ENCODE assay signal across 24 mouse cellular contexts in genomic region chr10:85372108-85372507, GRCm38 (mm10). TPM values are rescaled to one million over a fixed set of nuclear protein-coding genes. Genes with fewer than 3 reads are reported as not detected.
DNase-seq lines count a peak whose midpoint lies in the region; ATAC-seq and TF ChIP-seq lines count a peak whose summit lies in the region.
"Had no signal": no experiment of that assay in that cellular context is flagged by ENCODE, and none has a peak within 500 bp of the region (broad histone marks: within the 10 kb centered on the region; RNA-seq: fewer than 3 reads in every experiment).

No protein-coding gene starts in this region.

- TF ChIP-seq CTCF in lung, postnatal 0 days (IDR thresholded peaks at IDR 0.05) = no peak
- TF ChIP-seq CTCF in stomach, postnatal 0 days (IDR thresholded peaks at IDR 0.05; ENCODE audit: low read depth) = no peak

- no peaks in the 10 kb centered on the region for H3K36me3 ChIP-seq in lung, postnatal 0 days (ENCODE audit: insufficient read depth, low read length)
- H3K36me3 ChIP-seq in stomach, postnatal 0 days (ENCODE audit: control insufficient read depth, insufficient read depth, low read length) = no peaks in the 10 kb centered on the region
- H3K36me3 ChIP-seq in embryonic facial prominence, embryonic 10.5 days (replicated peaks) = no peaks in the 10 kb centered on the region
- H3K36me3 ChIP-seq: embryonic facial prominence, embryonic 12.5 days; forebrain, embryonic 10.5 days; forebrain, embryonic 12.5 days; G1E had no signal

- H3K4me3 ChIP-seq in lung, postnatal 0 days (ENCODE audit: low read depth, low read length) = no peak overlapping the region
- H3K4me3 ChIP-seq in stomach, postnatal 0 days (ENCODE audit: low read depth, low read length) = no peak overlapping the region
- no peak overlapping the region for H3K4me3 ChIP-seq in embryonic facial prominence, embryonic 10.5 days
- H3K4me3 ChIP-seq: embryonic facial prominence, embryonic 12.5 days; forebrain, embryonic 10.5 days; forebrain, embryonic 12.5 days had no signal

- no peaks in the 10 kb centered on the region for H3K4me1 ChIP-seq in lung, postnatal 0 days (ENCODE audit: insufficient read depth, low read depth, low read length)
- no peaks in the 10 kb centered on the region for H3K4me1 ChIP-seq in stomach, postnatal 0 days (replicated peaks; ENCODE audit: control insufficient read depth, insufficient read depth)
- no peaks in the 10 kb centered on the region for H3K4me1 ChIP-seq in embryonic facial prominence, embryonic 10.5 days
- H3K4me1 ChIP-seq: embryonic facial prominence, embryonic 12.5 days; forebrain, embryonic 12.5 days had no signal

- 52% methylated on average over 4 of the region's 4 CpGs for WGBS in lung, postnatal 0 days
- 55% methylated on average over 4 of the region's 4 CpGs for WGBS in stomach, postnatal 0 days
- WGBS in embryonic facial prominence, embryonic 10.5 days = 76% methylated on average over 4 of the region's 4 CpGs

- no peak overlapping the region for H3K9ac ChIP-seq in lung, postnatal 0 days (replicated peaks; ENCODE audit: low read depth)
- no peak overlapping the region for H3K9ac ChIP-seq in stomach, postnatal 0 days (ENCODE audit: low read length)
- H3K9ac ChIP-seq: embryonic facial prominence, embryonic 12.5 days; forebrain, embryonic 12.5 days had no signal

- H3K4me2 ChIP-seq in lung, postnatal 0 days (replicated peaks; ENCODE audit: low read depth, low read length) = no peak overlapping the region
- H3K4me2 ChIP-seq in stomach, postnatal 0 days (replicated peaks; ENCODE audit: low read depth) = no peak overlapping the region
- H3K4me2 ChIP-seq: embryonic facial prominence, embryonic 12.5 days; forebrain, embryonic 12.5 days had no signal

- peak; percentile 38 for DNase-seq in lung, postnatal 0 days (ENCODE audit: low spot score)
- no peak for DNase-seq in lung, postnatal 25 days (ENCODE audit: low spot score)
- DNase-seq in NIH3T3 (ENCODE audit: low read depth) = peak; percentile 9
- DNase-seq in stomach, postnatal 0 days (ENCODE audit: low spot score) = no peak
- no peak for DNase-seq in embryonic facial prominence, embryonic 10.5 days (ENCODE audit: low spot score)
- DNase-seq: adrenal gland, adult 2 months; adrenal gland, postnatal 10 days; adrenal gland, postnatal 25 days; B cell, adult 2 months; cerebellum, adult 11 months; cerebellum, adult 18-20 months; cerebellum, adult 8-10 months; cerebellum, adult 9-11 months; cerebellum, postnatal 14 days; cerebellum, postnatal 36 days; embryo, embryonic 11 days had no signal

- H3K27me3 ChIP-seq in lung, postnatal 0 days (replicated peaks; ENCODE audit: insufficient read depth, low read length) = no peaks in the 10 kb centered on the region
- H3K27me3 ChIP-seq in stomach, postnatal 0 days (ENCODE audit: control insufficient read depth, insufficient read depth, low read length) = no peaks in the 10 kb centered on the region
- H3K27me3 ChIP-seq in embryonic facial prominence, embryonic 10.5 days (replicated peaks; ENCODE audit: low read depth, poor library complexity, severe bottlenecking) = no peaks in the 10 kb centered on the region
- H3K27me3 ChIP-seq: CH12.LX had no signal

- TF ChIP-seq EP300 in lung, postnatal 0 days (IDR thresholded peaks at IDR 0.05) = no peak
- TF ChIP-seq EP300 in stomach, postnatal 0 days (optimal IDR thresholded peaks at IDR 0.05) = no peak

- H3K27ac ChIP-seq in lung, postnatal 0 days (ENCODE audit: low read length) = no peak overlapping the region
- no peak overlapping the region for H3K27ac ChIP-seq in stomach, postnatal 0 days (replicated peaks)
- H3K27ac ChIP-seq in embryonic facial prominence, embryonic 10.5 days (replicated peaks) = no peak overlapping the region
- H3K27ac ChIP-seq: embryonic facial prominence, embryonic 12.5 days; forebrain, embryonic 10.5 days; forebrain, embryonic 12.5 days had no signal

- peak; percentile 30; the same call in 1 of the 2 replicates for ATAC-seq in lung, postnatal 0 days
- ATAC-seq in stomach, postnatal 0 days (ENCODE audit: low FRiP score, low TSS enrichment) = peak; percentile 53; the same call in 1 of the 2 replicates
- ATAC-seq: CD4-positive, CD25-positive, alpha-beta regulatory T cell, adult 4 months; forebrain, embryonic 14.5 days; forebrain, embryonic 16.5 days had no signal

- H3K9me3 ChIP-seq in lung, postnatal 0 days (ENCODE audit: low read length) = no peaks in the 10 kb centered on the region
- no peaks in the 10 kb centered on the region for H3K9me3 ChIP-seq in stomach, postnatal 0 days (ENCODE audit: control insufficient read depth, low read length)
- H3K9me3 ChIP-seq in embryonic facial prominence, embryonic 10.5 days = no peaks in the 10 kb centered on the region
- H3K9me3 ChIP-seq: embryonic facial prominence, embryonic 12.5 days; forebrain, embryonic 10.5 days had no signal

RNA-seq across cellular contexts. Expression of gene Btbd11, which starts 14.5 kb away (rescaled TPM):
- polyA plus RNA-seq in lung, postnatal 0 days (2015; fragmentation: Nextera tagmentation; extraction: Ambion mirVana) = 0.61 and 0.98 TPM in 2 replicates
- 1.8 and 1.9 TPM in 2 replicates for polyA plus RNA-seq in stomach, postnatal 0 days (2015; fragmentation: Nextera tagmentation; extraction: Ambion mirVana)
- 5.0 and 5.5 TPM in 2 replicates for polyA plus RNA-seq in embryonic facial prominence, embryonic 10.5 days (2016; fragmentation: Nextera tagmentation; extraction: Ambion mirVana)
- polyA plus RNA-seq: G1E had no signal

Comparison
In these comparisons a context has a peak if more than half of its experiments do, and no peak if none do; other contexts are left out.
1. DNase-seq: peak in lung, postnatal 0 days (single experiment) and NIH3T3 (single experiment); none in lung, postnatal 25 days (single experiment), stomach, postnatal 0 days (single experiment) and embryonic facial prominence, embryonic 10.5 days (single experiment).